Mouse (Mus musculus) lung, adult 18-20 months (tissue): ENCODE measurements around the gene Plscr1.

Source experiments
- DNase-seq, 2 experiments: peaks; one replicate each; pipeline ENCODE4 v3.0.0; 2022; ENCODE audit warnings: mixed read lengths in 2 of 2

Plscr1 gene

DNA sequence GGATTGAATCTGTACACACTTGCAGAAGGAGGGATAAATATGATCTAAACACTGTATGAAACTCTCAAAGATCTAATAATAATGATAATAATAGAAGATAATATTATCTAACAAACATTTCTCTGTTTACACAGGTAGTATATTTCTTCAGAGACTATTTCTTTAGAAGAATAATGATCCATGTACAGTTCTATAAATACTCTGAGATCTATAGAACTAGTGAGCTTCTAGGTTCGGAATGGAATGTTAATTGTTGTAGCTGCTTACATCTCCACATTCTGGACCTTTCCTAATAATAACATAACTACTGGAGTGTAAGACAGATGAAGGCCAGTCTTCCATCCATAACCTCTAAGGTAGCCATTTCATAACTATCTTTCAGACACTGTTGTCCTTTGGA, 59.5 kb downstream of the Plscr1 start, which contains the start of gene 1700057G04Rik:
1700057G04Rik (plus strand) TSS at position 301 of the 400 bp plus-strand sequence.
- DNase-seq, result no peak

DNA sequence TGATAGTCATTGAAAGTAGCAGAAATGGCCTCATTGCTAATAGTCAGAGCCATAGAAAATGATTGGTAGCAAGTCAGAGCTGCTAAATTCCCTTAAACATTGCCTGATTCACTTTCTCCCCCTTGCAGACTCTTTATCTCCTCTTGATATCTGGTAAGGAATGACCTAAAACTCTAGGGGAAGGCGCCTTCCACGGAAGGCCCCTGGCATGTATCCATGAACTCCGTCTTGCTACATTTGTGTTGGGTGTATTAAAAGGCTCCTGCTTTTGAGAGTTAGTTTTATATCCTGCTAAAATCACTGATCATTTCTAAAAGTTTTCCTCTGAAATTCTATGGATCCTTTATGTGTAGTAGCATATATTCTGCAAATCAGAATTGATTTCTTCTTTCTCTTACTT, 67.2 kb downstream of the Plscr1 start:
- no peak for DNase-seq
